Mouse (Mus musculus): ENCODE data around the gene 4930435E12Rik. TPM values are rescaled to one million over a fixed set of nuclear protein-coding genes. Genes with fewer than 3 reads are reported as not detected.

Gene 4930435E12Rik
- polyA plus RNA-seq, 1 experiment = not detected

DNA sequence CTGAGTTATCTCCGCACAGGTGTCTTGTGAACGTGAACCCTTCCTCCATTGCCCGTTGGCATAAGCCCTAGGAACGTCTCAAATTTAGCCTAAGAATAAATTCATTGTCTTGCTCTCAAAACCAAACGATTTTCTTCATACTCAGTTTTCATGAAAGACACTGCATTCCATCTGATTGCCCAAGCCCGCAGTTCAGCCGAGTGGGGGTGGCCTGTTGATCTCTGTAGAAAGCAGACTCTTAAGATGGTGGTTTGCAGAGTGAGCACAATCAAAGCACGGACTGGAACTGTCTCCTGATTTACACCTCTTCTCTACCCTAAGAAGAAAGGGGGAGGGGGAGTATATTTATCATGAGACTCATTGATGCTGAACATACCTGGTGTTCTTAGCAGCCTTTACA is 66.1 kb downstream of the 4930435E12Rik start:
- TF ChIP-seq POLR2A (IDR thresholded peaks at IDR 0.05; ENCODE audit: insufficient read depth, low read depth, low read length) = no peak
- no peak for TF ChIP-seq CTCF (IDR thresholded peaks at IDR 0.05; ENCODE audit: insufficient read depth, low read depth, low read length)
- no peak overlapping the region for H3K4me3 ChIP-seq (ENCODE audit: insufficient read depth, low read depth, low read length)
- WGBS = 87% methylated on average over 8 of the region's 8 CpGs
- no peaks in the 10 kb centered on the region for H3K4me1 ChIP-seq (ENCODE audit: control insufficient read depth, insufficient read depth, low read length)
- no peak overlapping the region for H3K27ac ChIP-seq (ENCODE audit: insufficient read depth, low read depth, low read length)

Other genes starting within 250 kb of the 4930435E12Rik start
- gene Arhgap31, start 115.5 kb downstream of the 4930435E12Rik start, polyA plus RNA-seq (2012; ENCODE audit: insufficient read depth, insufficient read length, low replicate concordance, missing spikeins) = not detected in 2 replicates
- not detected in 2 replicates for gene B4galt4, start 86.5 kb downstream of the 4930435E12Rik start, polyA plus RNA-seq (2012; ENCODE audit: insufficient read depth, insufficient read length, low replicate concordance, missing spikeins)
- gene Upk1b, start 28.4 kb downstream of the 4930435E12Rik start, polyA plus RNA-seq (2012; ENCODE audit: insufficient read depth, insufficient read length, low replicate concordance, missing spikeins) = not detected in 2 replicates
- not detected in 2 replicates for gene Igsf11, start 63.9 kb upstream of the 4930435E12Rik start, polyA plus RNA-seq (2012; ENCODE audit: insufficient read depth, insufficient read length, low replicate concordance, missing spikeins)

All from olfactory bulb, adult 2 months (tissue).